Mouse (Mus musculus) liver, postnatal 0 days (tissue): Measurements from ENCODE around the gene Dpf2.
A peak's percentile ranks its signal among the peaks of the same experiment; 100 is the strongest.

Experiments used
- CTCF ChIP-seq: sonication (generic); IDR thresholded peaks from 2 replicates; pipeline ENCODE4 v1.5.1; 2016; ENCODE audit warnings: antibody characterized with exemption, low read depth
- EP300 ChIP-seq: IDR thresholded peaks from 2 replicates; pipeline ENCODE4 v1.6.1; 2016; ENCODE audit warnings: antibody characterized with exemption, low read depth, mild to moderate bottlenecking

DNA sequence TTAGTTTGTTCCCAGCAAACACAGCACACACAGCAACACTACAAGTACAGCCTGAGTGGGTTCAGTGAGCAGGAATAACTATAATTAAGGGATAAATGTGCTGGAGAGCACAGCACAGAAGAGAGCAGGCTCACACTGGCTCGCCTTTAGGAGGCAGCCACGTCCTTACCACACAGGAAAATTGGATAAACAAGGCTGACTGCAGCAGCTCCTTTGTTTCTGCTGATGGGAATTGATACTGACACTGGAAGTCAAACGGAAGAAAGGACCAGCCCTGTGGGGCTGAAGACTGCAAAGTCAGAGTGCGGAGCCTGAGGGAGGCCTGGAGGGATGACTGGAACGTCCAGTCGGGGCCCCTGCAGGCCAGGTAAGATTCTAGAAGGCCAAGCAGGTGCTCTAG lies 2.6 kb downstream of the Dpf2 start:
- no peak for TF ChIP-seq EP300
- 0 out of 2 replicates have a peak, but pooled peaks have one; percentile 12 for TF ChIP-seq CTCF
